ENCODE assay signal across 28 mouse cellular contexts in the genomic region with DNA sequence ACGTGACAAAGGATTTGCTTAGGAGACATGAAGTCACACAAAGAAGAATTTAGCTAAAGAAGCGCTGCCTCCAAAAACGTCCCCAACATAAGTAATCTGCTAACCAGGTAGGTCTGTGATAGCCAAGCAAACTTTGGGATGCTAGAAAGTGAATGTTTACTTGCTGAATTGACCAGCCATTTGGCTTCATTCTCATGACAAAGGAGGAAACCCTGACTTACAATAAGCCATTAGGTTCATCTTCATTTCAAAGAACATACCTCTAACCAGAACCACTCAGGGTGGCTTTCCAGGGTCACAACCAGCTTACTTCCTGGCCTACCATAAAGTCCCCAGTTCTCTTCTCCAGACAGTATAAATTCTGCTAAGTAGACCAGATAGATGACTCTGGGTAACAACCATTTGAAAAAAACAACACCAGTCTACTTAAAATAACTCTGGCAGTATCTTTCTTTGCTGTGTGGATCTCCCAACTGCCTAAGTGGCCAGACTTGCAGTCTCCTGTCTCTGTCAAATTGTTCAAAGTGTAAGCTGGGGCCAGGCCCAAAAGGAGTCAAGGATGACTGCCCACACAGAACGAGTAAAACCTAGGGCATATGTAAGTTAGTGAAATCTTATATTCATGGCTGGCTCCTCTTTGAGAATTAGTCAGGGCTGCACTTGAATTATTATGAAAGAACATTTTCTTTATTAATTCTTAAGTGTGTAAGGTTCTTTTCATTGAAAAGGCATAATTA.
DNase-seq lines count a peak whose midpoint lies in the region; ATAC-seq and TF ChIP-seq lines count a peak whose summit lies in the region.
"Had no signal": no experiment of that assay in that cellular context is flagged by ENCODE, and none has a peak within 500 bp of the region (broad histone marks: within the 10 kb centered on the region; RNA-seq: fewer than 3 reads in every experiment).

No protein-coding gene starts in this region.

- TF ChIP-seq CTCF in gastrocnemius, adult 2 months (IDR thresholded peaks at IDR 0.05) = no peak

- no peak for DNase-seq in gastrocnemius, adult 2 months
- no peak for DNase-seq in gastrocnemius, postnatal 10 days
- DNase-seq in heart, postnatal 14 days = no peak
- peak; percentile 51 for DNase-seq in kidney, adult 9 months
- DNase-seq in ZHBTc4 (ENCODE audit: low read depth, low spot score) = peak; percentile 93
- no peak for DNase-seq in retina, embryonic 14.5 days (ENCODE audit: low spot score)
- DNase-seq: adrenal gland, postnatal 10 days; cerebellum, adult 8-10 months; cerebellum, postnatal 25 days; gastrocnemius, postnatal 25 days; liver, embryonic 13.5 days; lung, adult 2 months; lung, postnatal 10 days; midbrain, embryonic 14.5 days; retina, postnatal 1 day; right cerebral cortex, postnatal 25 days had no signal

- peaks cover 0 to 11% of the 10 kb centered on the region in 2 experiments; a peak in 1 of 4 replicates for H3K4me1 ChIP-seq in heart, embryonic 14.5 days (ENCODE audit: control insufficient read depth in 2 of 2, insufficient read depth in 2 of 2, low read length in 2 of 2)
- H3K4me1 ChIP-seq in kidney, embryonic 16.5 days (ENCODE audit: insufficient read depth, low read length) = peaks cover 14% of the 10 kb centered on the region; the same call in 1 of the 2 replicates
- H3K4me1 ChIP-seq: intestine, embryonic 15.5 days; stomach, embryonic 15.5 days had no signal

- no peak overlapping the region for H3K4me3 ChIP-seq in gastrocnemius, adult 2 months
- no peak overlapping the region for H3K4me3 ChIP-seq in heart, embryonic 14.5 days (ENCODE audit: control insufficient read depth in 1 of 2, insufficient read depth in 1 of 2, low read depth in 1 of 2, low read length in 2 of 2)
- H3K4me3 ChIP-seq in kidney, embryonic 16.5 days (ENCODE audit: low read length) = no peak overlapping the region
- H3K4me3 ChIP-seq: embryonic facial prominence, embryonic 10.5 days; embryonic facial prominence, embryonic 15.5 days; forebrain, embryonic 12.5 days; hindbrain, embryonic 12.5 days; intestine, embryonic 15.5 days; kidney, embryonic 15.5 days; layer of hippocampus, adult 2 months; limb, embryonic 13.5 days; liver, embryonic 13.5 days; stomach, embryonic 15.5 days had no signal

- intact Hi-C loops in gastrocnemius, adult 2 months (cut with DNase I) = no loop called here
- intact Hi-C loops in heart, postnatal 14 days (cut with DNase I) = no loop called here

- no peaks in the 10 kb centered on the region for H3K9me3 ChIP-seq in heart, embryonic 14.5 days (ENCODE audit: control insufficient read depth, low read length)
- no peaks in the 10 kb centered on the region; the same call in 1 of the 2 replicates for H3K9me3 ChIP-seq in kidney, embryonic 16.5 days (ENCODE audit: low read length)
- H3K9me3 ChIP-seq: embryonic facial prominence, embryonic 15.5 days; forebrain, embryonic 12.5 days; hindbrain, embryonic 12.5 days; intestine, embryonic 15.5 days; liver, embryonic 13.5 days; stomach, embryonic 15.5 days had no signal

- H3K4me2 ChIP-seq in heart, embryonic 14.5 days (ENCODE audit: low read length) = no peak overlapping the region
- no peak overlapping the region for H3K4me2 ChIP-seq in kidney, embryonic 16.5 days (replicated peaks; ENCODE audit: low read depth, low read length)
- H3K4me2 ChIP-seq: embryonic facial prominence, embryonic 15.5 days; forebrain, embryonic 12.5 days; hindbrain, embryonic 12.5 days; intestine, embryonic 15.5 days; kidney, embryonic 15.5 days; limb, embryonic 13.5 days; liver, embryonic 13.5 days; stomach, embryonic 15.5 days had no signal

- H3K36me3 ChIP-seq in heart, embryonic 14.5 days (ENCODE audit: control insufficient read depth, insufficient read depth, low read length) = no peaks in the 10 kb centered on the region
- no peaks in the 10 kb centered on the region for H3K36me3 ChIP-seq in kidney, embryonic 16.5 days (ENCODE audit: insufficient read depth, low read length)
- H3K36me3 ChIP-seq: embryonic facial prominence, embryonic 15.5 days; forebrain, embryonic 12.5 days; hindbrain, embryonic 12.5 days; intestine, embryonic 15.5 days; kidney, embryonic 15.5 days; limb, embryonic 13.5 days; liver, embryonic 13.5 days; stomach, embryonic 15.5 days had no signal

- H3K27me3 ChIP-seq in heart, embryonic 14.5 days (ENCODE audit: control insufficient read depth, insufficient read depth, low read length) = no peaks in the 10 kb centered on the region
- H3K27me3 ChIP-seq in kidney, embryonic 16.5 days (ENCODE audit: insufficient read depth, low read length) = no peaks in the 10 kb centered on the region
- H3K27me3 ChIP-seq: embryonic facial prominence, embryonic 15.5 days; forebrain, embryonic 12.5 days; hindbrain, embryonic 12.5 days; intestine, embryonic 15.5 days; kidney, embryonic 15.5 days; limb, embryonic 13.5 days; liver, embryonic 13.5 days; stomach, embryonic 15.5 days had no signal

- H3K27ac ChIP-seq in gastrocnemius, adult 2 months = peak overlapping the region; percentile 28
- peak overlapping the region; percentile 27 to 39; a peak in 2 of 4 replicates for H3K27ac ChIP-seq in heart, embryonic 14.5 days (replicated peaks in 1 of 2; ENCODE audit: control insufficient read depth in 1 of 2, insufficient read depth in 1 of 2, low read depth in 2 of 2, low read length in 2 of 2)
- no peak overlapping the region for H3K27ac ChIP-seq in kidney, embryonic 16.5 days (ENCODE audit: low read length)
- H3K27ac ChIP-seq: embryonic facial prominence, embryonic 10.5 days; embryonic facial prominence, embryonic 15.5 days; forebrain, embryonic 12.5 days; hindbrain, embryonic 12.5 days; hindbrain, postnatal 0 days; intestine, embryonic 15.5 days; kidney, embryonic 15.5 days; layer of hippocampus, adult 2 months; limb, embryonic 13.5 days; liver, embryonic 13.5 days; stomach, embryonic 15.5 days had no signal

- H3K9ac ChIP-seq in heart, embryonic 14.5 days (ENCODE audit: low read length) = 0 out of 2 replicates have a peak overlapping the region, but pooled peaks have one; percentile 27
- no peak overlapping the region for H3K9ac ChIP-seq in kidney, embryonic 16.5 days (replicated peaks; ENCODE audit: low read length)
- H3K9ac ChIP-seq: embryonic facial prominence, embryonic 15.5 days; forebrain, embryonic 12.5 days; hindbrain, embryonic 12.5 days; intestine, embryonic 15.5 days; kidney, embryonic 15.5 days; limb, embryonic 13.5 days; liver, embryonic 13.5 days; stomach, embryonic 15.5 days had no signal

- 54% methylated on average over 4 of the region's 4 CpGs for WGBS in heart, embryonic 14.5 days
- WGBS in kidney, embryonic 16.5 days = 46% methylated on average over 4 of the region's 4 CpGs

- no peak for ATAC-seq in heart, embryonic 14.5 days (ENCODE audit: insufficient number of reproducible peaks, insufficient read depth, low FRiP score, low read depth)
- no peak for ATAC-seq in kidney, embryonic 16.5 days (ENCODE audit: low FRiP score, low TSS enrichment)
- ATAC-seq: hindbrain, postnatal 0 days; intestine, embryonic 15.5 days had no signal

Comparison
In these comparisons a context has a peak if more than half of its experiments do, and no peak if none do; other contexts are left out.
1. DNase-seq: peak in kidney, adult 9 months (single experiment) and ZHBTc4 (single experiment); none in gastrocnemius, adult 2 months (single experiment), gastrocnemius, postnatal 10 days (single experiment), heart, postnatal 14 days (0 of 2) and retina, embryonic 14.5 days (single experiment).